Mouse (Mus musculus): ENCODE data around the gene Cdc42ep3. TPM values are rescaled to one million over a fixed set of nuclear protein-coding genes. Genes with fewer than 3 reads are reported as not detected.

Cdc42ep3 gene
- polyA plus RNA-seq (2011; ENCODE audit: insufficient read depth, insufficient read length, low replicate concordance, missing spikeins), result 21.5 and 29.6 TPM in 2 replicates

GRCm38 (mm10) chr17:79354444-79355270 lies at the start of gene Cdc42ep3:
Gene Cdc42ep3, minus strand, starts transcription at chr17:79355091.
- H3K4me3 ChIP-seq (replicated peaks; ENCODE audit: control insufficient read depth, low read depth, low read length), result peak within 1 kb of the TSS; percentile 91
- TF ChIP-seq POLR2A (IDR thresholded peaks at IDR 0.05; ENCODE audit: borderline replicate concordance, control insufficient read depth, low read depth, low read length) (peak; percentile 96), CTCF (IDR thresholded peaks at IDR 0.05; ENCODE audit: control insufficient read depth, insufficient read depth, low read length) (peak; percentile 16; the same call in 1 of the 2 replicates)
- peak within 1 kb of the TSS; percentile 96 for H3K27ac ChIP-seq (ENCODE audit: control insufficient read depth, insufficient read depth, low read depth, low read length, poor library complexity)
- H3K4me1 ChIP-seq (ENCODE audit: control insufficient read depth, insufficient read depth, low read length), result peaks cover 4% of the 10 kb centered on the region; the same call in 1 of the 2 replicates
- under 1% methylated on average over 74 of the region's 74 CpGs for WGBS

- Histone ChIP-seq H3K27ac (ENCODE audit: control insufficient read depth, insufficient read depth, low read depth, low read length, poor library complexity) (no peak overlapping the region), H3K4me3 (replicated peaks; ENCODE audit: control insufficient read depth, low read depth, low read length) (no peak overlapping the region), H3K4me1 (ENCODE audit: control insufficient read depth, insufficient read depth, low read length) (no peaks in the 10 kb centered on the region)
- TF ChIP-seq POLR2A (IDR thresholded peaks at IDR 0.05; ENCODE audit: borderline replicate concordance, control insufficient read depth, low read depth, low read length) (no peak), CTCF (IDR thresholded peaks at IDR 0.05; ENCODE audit: control insufficient read depth, insufficient read depth, low read length) (no peak)
- 81% methylated on average over 2 of the region's 2 CpGs for WGBS
Observed at GRCm38 (mm10) chr17:79400356-79400755, 45.5 kb upstream of the Cdc42ep3 start.

GRCm38 (mm10) chr17:79398416-79398815 lies 43.5 kb upstream of the Cdc42ep3 start:
- WGBS, result 72% methylated on average over 3 of the region's 3 CpGs

GRCm38 (mm10) chr17:79394799-79395198 lies 39.9 kb upstream of the Cdc42ep3 start:
- TF ChIP-seq CTCF (IDR thresholded peaks at IDR 0.05; ENCODE audit: control insufficient read depth, insufficient read depth, low read length) (no peak), POLR2A (IDR thresholded peaks at IDR 0.05; ENCODE audit: borderline replicate concordance, control insufficient read depth, low read depth, low read length) (no peak)
- WGBS, result 80% methylated on average over 5 of the region's 5 CpGs
- Histone ChIP-seq H3K27ac (ENCODE audit: control insufficient read depth, insufficient read depth, low read depth, low read length, poor library complexity) (no peak overlapping the region), H3K4me1 (ENCODE audit: control insufficient read depth, insufficient read depth, low read length) (no peaks in the 10 kb centered on the region), H3K4me3 (replicated peaks; ENCODE audit: control insufficient read depth, low read depth, low read length) (no peak overlapping the region)

More at GRCm38 (mm10) chr17:79398416-79398815, 43.5 kb upstream of the Cdc42ep3 start:
- TF ChIP-seq POLR2A (IDR thresholded peaks at IDR 0.05; ENCODE audit: borderline replicate concordance, control insufficient read depth, low read depth, low read length) (no peak), CTCF (IDR thresholded peaks at IDR 0.05; ENCODE audit: control insufficient read depth, insufficient read depth, low read length) (no peak)
- Histone ChIP-seq H3K27ac (ENCODE audit: control insufficient read depth, insufficient read depth, low read depth, low read length, poor library complexity) (no peak overlapping the region), H3K4me1 (ENCODE audit: control insufficient read depth, insufficient read depth, low read length) (no peaks in the 10 kb centered on the region), H3K4me3 (replicated peaks; ENCODE audit: control insufficient read depth, low read depth, low read length) (no peak overlapping the region)

GRCm38 (mm10) chr17:79393886-79394285 lies 39.0 kb upstream of the Cdc42ep3 start:
- TF ChIP-seq POLR2A (IDR thresholded peaks at IDR 0.05; ENCODE audit: borderline replicate concordance, control insufficient read depth, low read depth, low read length), result no peak
- TF ChIP-seq CTCF (IDR thresholded peaks at IDR 0.05; ENCODE audit: control insufficient read depth, insufficient read depth, low read length), result no peak
- 59% methylated on average over 7 of the region's 7 CpGs for WGBS
- H3K4me3 ChIP-seq (replicated peaks; ENCODE audit: control insufficient read depth, low read depth, low read length), result no peak overlapping the region

GRCm38 (mm10) chr17:79387465-79388066 lies 32.7 kb upstream of the Cdc42ep3 start:
- H3K4me1 ChIP-seq (ENCODE audit: control insufficient read depth, insufficient read depth, low read length), result no peaks in the 10 kb centered on the region

More at GRCm38 (mm10) chr17:79393886-79394285, 39.0 kb upstream of the Cdc42ep3 start:
- Histone ChIP-seq H3K27ac (ENCODE audit: control insufficient read depth, insufficient read depth, low read depth, low read length, poor library complexity) (no peak overlapping the region), H3K4me1 (ENCODE audit: control insufficient read depth, insufficient read depth, low read length) (no peaks in the 10 kb centered on the region)

GRCm38 (mm10) chr17:79381485-79381884 lies 26.6 kb upstream of the Cdc42ep3 start:
- Histone ChIP-seq H3K27ac (ENCODE audit: control insufficient read depth, insufficient read depth, low read depth, low read length, poor library complexity) (no peak overlapping the region), H3K4me3 (replicated peaks; ENCODE audit: control insufficient read depth, low read depth, low read length) (no peak overlapping the region), H3K4me1 (ENCODE audit: control insufficient read depth, insufficient read depth, low read length) (no peaks in the 10 kb centered on the region; the same call in 1 of the 2 replicates)
- TF ChIP-seq POLR2A (IDR thresholded peaks at IDR 0.05; ENCODE audit: borderline replicate concordance, control insufficient read depth, low read depth, low read length) (no peak), CTCF (IDR thresholded peaks at IDR 0.05; ENCODE audit: control insufficient read depth, insufficient read depth, low read length) (no peak)
- WGBS, result 18% methylated on average over 3 of the region's 3 CpGs

More at GRCm38 (mm10) chr17:79387465-79388066, 32.7 kb upstream of the Cdc42ep3 start:
- Histone ChIP-seq H3K4me3 (replicated peaks; ENCODE audit: control insufficient read depth, low read depth, low read length) (no peak overlapping the region), H3K27ac (ENCODE audit: control insufficient read depth, insufficient read depth, low read depth, low read length, poor library complexity) (no peak overlapping the region)
- 83% methylated on average over 8 of the region's 8 CpGs for WGBS
- TF ChIP-seq POLR2A (IDR thresholded peaks at IDR 0.05; ENCODE audit: borderline replicate concordance, control insufficient read depth, low read depth, low read length), result no peak
- no peak for TF ChIP-seq CTCF (IDR thresholded peaks at IDR 0.05; ENCODE audit: control insufficient read depth, insufficient read depth, low read length)

GRCm38 (mm10) chr17:79379191-79379590 lies 24.3 kb upstream of the Cdc42ep3 start:
- TF ChIP-seq CTCF (IDR thresholded peaks at IDR 0.05; ENCODE audit: control insufficient read depth, insufficient read depth, low read length), result no peak
- no peak for TF ChIP-seq POLR2A (IDR thresholded peaks at IDR 0.05; ENCODE audit: borderline replicate concordance, control insufficient read depth, low read depth, low read length)
- Histone ChIP-seq H3K27ac (ENCODE audit: control insufficient read depth, insufficient read depth, low read depth, low read length, poor library complexity) (no peak overlapping the region), H3K4me1 (ENCODE audit: control insufficient read depth, insufficient read depth, low read length) (no peaks in the 10 kb centered on the region; the same call in 1 of the 2 replicates), H3K4me3 (replicated peaks; ENCODE audit: control insufficient read depth, low read depth, low read length) (no peak overlapping the region)
- 5% methylated on average over 5 of the region's 5 CpGs for WGBS
